Comparison of ENCODE assay signal across 15 mouse cellular contexts in genomic region chr4:109017441-109017840, GRCm38 (mm10). TPM values are rescaled to one million over a fixed set of nuclear protein-coding genes. Genes with fewer than 3 reads are reported as not detected.
DNase-seq lines count a peak whose midpoint lies in the region; ATAC-seq lines count a peak whose summit lies in the region.
"Had no signal": no experiment of that assay in that cellular context is flagged by ENCODE, and none has a peak within 500 bp of the region (broad histone marks: within the 10 kb centered on the region; RNA-seq: fewer than 3 reads in every experiment).

No protein-coding gene starts in this region.

- peak; percentile 39 to 56 for DNase-seq in cerebellum, adult 18-20 months
- no peak for DNase-seq in cerebellum, adult 9-11 months
- DNase-seq in lung, adult 18-20 months = peak; percentile 20 to 24
- DNase-seq in lung, postnatal 25 days (ENCODE audit: low spot score) = no peak
- peak; percentile 23 to 44 for DNase-seq in gastrocnemius, postnatal 36 days
- DNase-seq in B cell, adult 2 months = no peak
- DNase-seq in left cerebral cortex, postnatal 25 days (ENCODE audit: low spot score in 2 of 2) = no peak
- DNase-seq: heart, postnatal 10 days; layer of hippocampus, adult 9-11 months; liver; right cerebral cortex, postnatal 14 days had no signal

- H3K4me3 ChIP-seq in stomach, embryonic 15.5 days (replicated peaks) = no peak overlapping the region
- H3K4me3 ChIP-seq: forebrain, embryonic 12.5 days had no signal

- no peak overlapping the region for H3K4me2 ChIP-seq in stomach, embryonic 15.5 days
- H3K4me2 ChIP-seq: forebrain, embryonic 12.5 days had no signal

- no peak for ATAC-seq in stomach, embryonic 15.5 days (ENCODE audit: insufficient read depth, low FRiP score, low read depth)

- intact Hi-C loops in gastrocnemius, postnatal 36 days (cut with DNase I) = no loop called here
- intact Hi-C loops in left cerebral cortex, postnatal 25 days (cut with DNase I) = no loop called here

- no peak overlapping the region for H3K9ac ChIP-seq in stomach, embryonic 15.5 days
- H3K9ac ChIP-seq: forebrain, embryonic 12.5 days had no signal

- no peaks in the 10 kb centered on the region for H3K4me1 ChIP-seq in stomach, embryonic 15.5 days
- H3K4me1 ChIP-seq: forebrain, embryonic 12.5 days had no signal

- H3K27me3 ChIP-seq in stomach, embryonic 15.5 days (replicated peaks) = no peaks in the 10 kb centered on the region
- H3K27me3 ChIP-seq: forebrain, embryonic 12.5 days had no signal

- H3K27ac ChIP-seq in stomach, embryonic 15.5 days = peak overlapping the region; percentile 18; the same call in 1 of the 2 replicates
- H3K27ac ChIP-seq: forebrain, embryonic 12.5 days; macrophage had no signal

- H3K9me3 ChIP-seq in stomach, embryonic 15.5 days = no peaks in the 10 kb centered on the region
- H3K9me3 ChIP-seq: forebrain, embryonic 12.5 days; G1E had no signal

- 59% methylated on average over 7 of the region's 7 CpGs for WGBS in stomach, embryonic 15.5 days

- H3K36me3 ChIP-seq in stomach, embryonic 15.5 days = peaks cover 9% of the 10 kb centered on the region; the same call in 1 of the 2 replicates

RNA-seq across cellular contexts. Expression of gene Nrd1, which starts 17.0 kb away (rescaled TPM):
- 100 to 1,000 TPM; 102 to 120 TPM for total RNA-seq in gastrocnemius, postnatal 36 days (2021)
- polyA plus RNA-seq in stomach, embryonic 15.5 days (2015; fragmentation: Nextera tagmentation; extraction: Ambion mirVana) = 59.9 and 65.6 TPM in 2 replicates
- 100 to 1,000 TPM; 119 to 149 TPM for total RNA-seq in left cerebral cortex, postnatal 25 days (2021)

Comparison
In these comparisons a context has a peak if more than half of its experiments do, and no peak if none do; other contexts are left out.
1. DNase-seq: peak in cerebellum, adult 18-20 months (2 of 2), lung, adult 18-20 months (2 of 2) and gastrocnemius, postnatal 36 days (2 of 2); none in cerebellum, adult 9-11 months (single experiment), lung, postnatal 25 days (single experiment), B cell, adult 2 months (0 of 2) and left cerebral cortex, postnatal 25 days (0 of 2).